Mouse (Mus musculus): ENCODE measurements around the gene Gm45021.

Gm45021 gene

GRCm38 (mm10) chr6:48572572-48573061 lies 16.8 kb upstream of the Gm45021 start, which contains the start of gene Rarres2:
Rarres2 (minus strand) TSS chr6:48572789.
- peak; percentile 53 for DNase-seq (ENCODE audit: inconsistent ontology term)

DNA sequence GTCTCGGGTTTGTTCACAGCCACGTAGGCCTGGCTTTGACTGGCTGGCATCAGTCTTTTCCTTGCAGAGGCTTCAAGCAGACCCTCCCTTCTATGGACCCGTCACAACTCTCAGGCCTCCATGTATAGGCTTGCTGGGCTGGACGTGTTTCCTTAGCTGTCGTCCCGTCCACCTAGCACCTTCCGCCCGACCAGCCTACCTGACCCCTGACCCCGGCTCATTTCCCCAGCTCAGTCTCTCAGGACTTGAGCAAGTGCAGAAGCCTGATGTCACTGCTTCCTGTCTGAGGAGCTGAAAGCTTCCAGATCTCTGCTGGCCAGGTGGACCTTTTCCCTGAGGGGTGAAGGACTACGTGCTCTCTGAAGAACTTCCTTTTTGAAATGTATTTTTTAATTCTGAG lies 16.1 kb upstream of the Gm45021 start:
- no peak for DNase-seq (ENCODE audit: inconsistent ontology term)

DNA sequence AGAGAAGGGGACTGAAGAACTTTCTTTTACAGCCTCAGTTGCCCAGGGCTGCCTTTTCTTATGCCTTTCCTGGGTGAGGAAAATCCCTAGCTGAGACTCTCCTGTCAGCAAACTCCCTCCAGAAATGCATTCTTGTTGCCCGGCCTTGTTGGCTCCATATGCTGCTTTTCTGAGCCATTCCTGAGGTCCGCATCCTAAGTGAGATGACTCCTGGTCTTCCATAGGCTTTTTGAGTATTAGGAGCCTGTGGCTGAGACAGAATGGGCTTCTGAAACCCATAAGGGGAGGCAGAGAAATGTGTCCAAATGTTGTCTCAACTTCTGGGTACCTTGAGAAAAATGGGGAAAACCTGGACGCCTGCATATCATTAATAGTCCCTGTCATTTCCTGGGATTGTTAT lies 15.4 kb upstream of the Gm45021 start:
- DNase-seq (ENCODE audit: inconsistent ontology term): no peak

- DNase-seq (ENCODE audit: inconsistent ontology term): no peak
Measured at GRCm38 (mm10) chr6:48578736-48579135, 10.7 kb upstream of the Gm45021 start.

GRCm38 (mm10) chr6:48579215-48579648 lies 10.2 kb upstream of the Gm45021 start:
- DNase-seq (ENCODE audit: inconsistent ontology term): peak; percentile 82

GRCm38 (mm10) chr6:48581257-48581656 lies 8.2 kb upstream of the Gm45021 start:
- no peak for DNase-seq (ENCODE audit: inconsistent ontology term)

DNA sequence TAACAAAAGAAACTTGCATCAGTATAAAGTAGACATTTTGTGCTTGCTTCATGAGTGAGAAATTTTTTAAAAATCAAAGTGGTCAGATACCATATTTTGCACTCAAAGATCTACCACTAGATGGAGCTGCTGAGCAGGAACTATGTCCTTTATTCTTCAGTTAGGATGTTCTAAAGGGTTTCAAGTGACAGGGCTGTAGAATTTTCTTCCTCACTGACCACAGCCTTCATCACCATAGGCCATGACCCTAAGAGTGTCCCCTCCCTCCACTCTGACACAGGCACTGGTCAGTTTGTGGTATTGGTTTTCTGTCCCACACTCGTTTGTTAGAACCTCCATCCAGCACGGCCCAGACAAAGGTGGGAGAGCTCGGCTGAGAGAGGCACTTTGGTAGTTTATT lies 7.4 kb upstream of the Gm45021 start:
- peak; percentile 36 for DNase-seq (ENCODE audit: inconsistent ontology term)

- no peak for DNase-seq (ENCODE audit: inconsistent ontology term)
Measured at GRCm38 (mm10) chr6:48591221-48591845, 1.9 kb downstream of the Gm45021 start.

GRCm38 (mm10) chr6:48591871-48592270 lies 2.5 kb downstream of the Gm45021 start:
- DNase-seq (ENCODE audit: inconsistent ontology term): no peak

DNA sequence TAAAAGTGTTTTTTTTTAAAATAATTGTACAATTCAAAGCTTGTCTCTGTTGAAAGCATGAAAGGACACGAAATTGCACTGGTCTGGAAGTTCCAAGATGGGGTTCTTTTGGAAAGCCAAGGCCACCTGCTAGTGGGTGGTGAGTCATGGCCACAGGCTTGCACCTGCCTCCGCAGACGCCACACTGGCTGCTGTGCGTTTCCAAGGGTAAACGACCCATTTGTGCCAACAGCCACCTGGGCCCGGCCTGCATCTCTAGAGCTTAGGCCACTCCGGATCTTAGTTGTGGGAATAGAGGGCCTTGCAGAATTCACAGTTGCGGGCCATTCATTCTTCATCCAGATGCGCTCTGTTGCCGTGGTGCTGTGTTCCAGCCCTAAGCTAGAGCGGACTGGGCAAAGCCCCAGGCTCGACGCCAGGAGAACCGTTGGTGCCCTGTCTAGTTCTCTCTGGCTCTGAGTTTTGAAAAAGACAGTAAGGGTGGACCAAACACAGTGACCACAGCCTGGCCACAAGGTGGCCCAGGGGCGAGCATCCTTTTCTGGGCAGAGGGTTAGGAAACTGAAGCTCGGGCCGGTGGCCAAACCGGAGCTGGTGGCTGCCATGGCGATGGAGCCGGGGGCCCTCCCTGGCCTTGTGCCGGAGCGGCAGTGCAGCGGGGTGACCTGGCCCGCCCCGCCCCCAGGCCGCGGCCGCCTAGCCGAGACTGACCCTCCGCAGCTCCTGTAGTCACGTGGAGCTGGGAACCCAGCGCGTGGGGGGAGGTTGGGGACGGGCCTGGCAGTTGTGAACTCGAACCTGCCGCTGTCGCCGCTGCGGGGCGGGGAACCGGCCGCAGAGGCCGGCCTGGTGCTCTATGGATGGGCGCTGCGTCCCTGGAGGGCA lies 4.0 kb downstream of the Gm45021 start, which contains the start of the genes Repin1 and Gm44965:
Repin1 (plus strand) TSS at position 726 of the 885 bp plus-strand sequence.
Gm44965 (plus strand) TSS at position 784 of the 885 bp plus-strand sequence.
- DNase-seq (ENCODE audit: inconsistent ontology term): peak; percentile 99

DNA sequence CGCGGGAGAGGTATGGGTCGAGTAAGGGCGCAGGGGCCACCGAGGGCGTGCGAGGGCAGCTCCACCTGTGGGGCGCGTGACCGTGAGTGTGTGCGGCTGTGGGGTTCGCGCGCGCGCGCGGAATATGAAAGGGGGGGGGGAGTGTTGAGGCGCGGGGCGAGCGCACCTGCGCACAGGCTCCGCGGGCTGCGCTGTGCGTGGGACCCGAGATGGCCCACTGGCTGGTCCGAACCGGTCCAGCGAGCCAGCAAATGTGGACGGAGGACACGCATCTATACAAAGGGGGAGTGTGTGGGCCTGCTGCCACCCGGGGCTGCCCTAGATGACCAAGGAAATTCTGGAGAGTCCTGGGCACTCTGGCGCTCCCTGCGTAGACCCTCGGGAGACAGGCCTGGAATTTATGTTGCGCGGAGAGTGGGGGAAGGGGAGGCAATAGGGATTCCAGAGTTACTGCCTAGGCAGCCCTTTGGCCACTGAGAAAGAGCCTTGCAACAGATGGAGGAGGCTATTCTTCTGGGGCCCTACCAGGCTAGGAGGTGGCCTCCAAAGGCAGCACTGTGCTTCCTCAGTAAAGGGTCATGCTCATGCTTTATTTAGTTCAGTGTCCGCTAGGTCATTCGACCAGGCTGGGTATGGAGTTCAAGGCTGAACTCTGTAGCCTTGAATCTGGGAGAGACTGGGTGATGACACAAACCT lies 4.8 kb downstream of the Gm45021 start:
- peak; percentile 83 for DNase-seq (ENCODE audit: inconsistent ontology term)

GRCm38 (mm10) chr6:48595278-48595677 lies 5.9 kb downstream of the Gm45021 start:
- peak; percentile 61 for DNase-seq (ENCODE audit: inconsistent ontology term)

GRCm38 (mm10) chr6:48596545-48597232 lies 7.3 kb downstream of the Gm45021 start:
- DNase-seq (ENCODE audit: inconsistent ontology term): no peak

DNA sequence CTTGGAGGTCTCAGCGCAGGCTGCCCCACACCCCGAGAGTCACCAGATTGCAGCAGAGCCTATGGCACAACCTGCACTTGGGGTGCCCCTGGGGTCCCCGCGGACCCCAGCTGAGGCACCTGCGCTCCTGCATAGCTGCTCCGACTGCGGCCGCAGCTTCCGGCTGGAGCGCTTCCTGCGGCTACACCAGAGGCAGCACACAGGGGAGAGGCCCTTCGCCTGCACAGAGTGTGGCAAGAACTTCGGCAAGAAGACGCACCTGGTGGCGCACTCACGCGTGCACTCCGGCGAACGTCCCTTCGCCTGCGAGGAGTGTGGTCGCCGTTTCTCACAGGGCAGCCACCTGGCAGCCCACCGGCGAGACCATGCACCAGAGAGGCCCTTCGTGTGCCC lies 7.8 kb downstream of the Gm45021 start:
- DNase-seq (ENCODE audit: inconsistent ontology term): no peak

DNA sequence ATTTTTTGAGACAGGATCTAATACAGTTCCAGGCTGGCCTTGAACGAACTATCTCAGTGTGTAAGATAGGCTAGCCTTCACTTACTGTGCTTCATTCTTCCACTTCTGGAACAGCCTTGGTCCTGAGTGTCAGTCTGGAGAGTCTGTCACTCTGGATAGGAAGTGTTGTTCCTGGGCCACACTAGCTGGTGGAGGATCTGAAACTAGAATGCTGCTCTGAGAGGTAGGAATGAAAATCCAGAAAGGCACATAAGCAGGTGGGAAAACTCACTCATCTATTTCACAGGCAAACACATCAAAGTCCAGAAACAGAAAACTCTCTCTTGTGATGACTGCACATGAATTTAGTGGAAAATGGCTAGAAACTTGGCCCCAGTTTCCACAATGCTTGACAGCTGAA lies 11.2 kb downstream of the Gm45021 start:
- no peak for DNase-seq (ENCODE audit: inconsistent ontology term)

GRCm38 (mm10) chr6:48601271-48602079 lies 12.1 kb downstream of the Gm45021 start, which contains the start of gene Zfp775:
Zfp775 (plus strand) TSS chr6:48602063.
- DNase-seq (ENCODE audit: inconsistent ontology term): peak; percentile 98

- DNase-seq (ENCODE audit: inconsistent ontology term): no peak
Measured at GRCm38 (mm10) chr6:48602080-48602741, 12.8 kb downstream of the Gm45021 start.

DNA sequence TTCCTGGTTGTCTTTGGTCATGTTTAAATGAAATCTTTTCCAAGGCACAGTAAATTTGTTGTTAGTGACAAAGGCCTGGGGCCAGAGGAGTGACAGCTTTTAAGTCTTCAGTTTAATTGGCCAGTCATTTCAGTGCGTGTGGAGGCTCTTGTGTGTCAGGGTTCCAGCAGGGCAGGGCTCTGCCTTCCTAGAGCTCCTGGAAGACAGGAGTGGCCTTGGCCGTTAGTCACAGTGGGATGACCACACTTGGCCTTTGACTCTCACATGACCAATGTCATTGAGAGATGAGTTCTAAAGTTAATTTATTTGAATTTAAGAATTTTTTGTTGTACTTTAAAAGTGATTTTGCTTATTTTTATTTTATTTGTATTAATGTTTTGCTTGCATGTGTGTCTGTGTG lies 18.7 kb downstream of the Gm45021 start:
- DNase-seq (ENCODE audit: inconsistent ontology term): no peak

DNA sequence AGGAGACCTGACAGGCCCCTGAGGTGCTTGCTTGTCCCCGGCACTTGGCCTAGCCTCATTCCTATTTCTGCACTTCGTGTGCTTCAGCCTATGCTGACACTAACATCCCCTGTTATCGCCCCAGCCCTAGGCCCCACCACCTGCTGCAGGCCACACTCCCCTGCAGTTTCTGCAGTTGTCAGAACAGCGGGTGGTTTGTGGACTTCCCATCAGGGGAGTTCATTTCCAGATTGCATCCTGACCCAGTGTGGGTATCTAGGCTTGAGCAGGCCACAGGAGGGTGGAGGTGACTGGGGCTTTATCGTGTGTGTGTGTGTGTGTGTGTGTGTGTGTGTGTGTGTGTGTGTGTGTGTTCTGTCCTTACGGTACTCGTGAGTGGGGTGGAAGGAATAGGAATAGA lies 20.1 kb downstream of the Gm45021 start:
- no peak for DNase-seq (ENCODE audit: inconsistent ontology term)

DNA sequence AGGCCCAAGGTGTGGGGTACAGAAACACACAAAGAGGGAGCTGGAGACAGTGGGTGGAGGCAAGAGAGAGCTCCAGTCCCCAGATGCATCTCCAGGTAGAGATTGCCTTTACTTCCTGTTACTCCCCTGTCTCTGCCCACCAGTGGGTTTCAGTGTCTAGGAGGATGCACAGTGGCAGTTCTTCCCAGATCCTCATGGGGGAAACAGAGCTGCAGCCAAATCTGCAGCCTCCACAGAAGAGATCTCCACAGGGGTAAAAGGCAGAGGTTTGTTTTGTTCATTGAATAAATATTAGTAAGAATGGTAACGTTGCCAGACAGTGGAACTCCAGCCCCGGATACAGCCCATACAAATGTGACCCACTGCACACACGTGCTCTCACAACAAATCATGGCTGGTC lies 21.2 kb downstream of the Gm45021 start:
- DNase-seq (ENCODE audit: inconsistent ontology term): no peak
